Mouse (Mus musculus) liver (tissue): ENCODE measurements at regions not wholly inside any gene's neighbourhood (a gene's known extent, or its start where the extent isn't known, plus 50 kb on each side); places are given as distances from the start of the nearest gene placed in this dataset.

ENCODE experiments used
- DNase-seq: peaks from one replicate; pipeline ENCODE4 v3.0.0-alpha.2; 2020; ENCODE audit warnings: mixed read lengths

DNA sequence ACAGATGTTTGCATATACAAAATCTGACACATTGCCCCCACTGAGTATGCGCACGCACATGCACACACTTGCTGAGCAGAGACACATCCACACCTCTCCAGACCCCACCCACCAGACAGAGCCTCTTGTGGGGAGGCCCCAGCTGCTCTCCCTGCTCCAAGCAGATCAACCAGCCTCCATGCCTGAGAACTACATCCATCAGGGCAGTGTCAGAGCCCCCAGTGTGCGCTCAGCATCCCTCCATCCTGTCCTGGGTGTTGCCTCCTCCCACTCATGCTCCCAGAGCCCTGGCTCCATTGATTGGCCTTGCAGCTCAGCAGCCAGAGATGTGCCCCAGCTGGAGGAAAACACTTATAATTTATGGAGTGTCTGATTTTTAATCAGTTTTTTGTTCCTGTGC lies 124.1 kb upstream of the Rpl38 start:
- DNase-seq: no peak

DNA sequence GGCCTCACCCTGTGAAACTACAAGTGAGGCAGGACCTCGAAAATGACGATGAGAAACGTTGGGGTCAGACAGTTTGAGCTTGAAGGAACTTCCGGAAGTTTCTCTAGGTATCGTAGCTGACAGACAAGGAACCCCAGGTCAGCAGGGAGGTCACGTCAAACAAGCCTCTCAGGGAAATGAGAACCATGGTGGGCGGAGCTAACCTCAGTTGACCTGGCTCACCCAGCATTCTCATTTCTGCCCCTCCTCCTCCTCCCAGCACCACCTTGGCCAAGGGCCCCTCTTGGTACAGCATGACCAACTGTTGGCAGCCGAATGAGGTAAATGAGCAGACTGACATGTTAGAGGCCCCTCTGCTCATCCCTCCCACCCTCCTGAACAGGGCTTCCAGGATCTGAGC lies 126.2 kb upstream of the Rpl38 start:
- no peak for DNase-seq

DNA sequence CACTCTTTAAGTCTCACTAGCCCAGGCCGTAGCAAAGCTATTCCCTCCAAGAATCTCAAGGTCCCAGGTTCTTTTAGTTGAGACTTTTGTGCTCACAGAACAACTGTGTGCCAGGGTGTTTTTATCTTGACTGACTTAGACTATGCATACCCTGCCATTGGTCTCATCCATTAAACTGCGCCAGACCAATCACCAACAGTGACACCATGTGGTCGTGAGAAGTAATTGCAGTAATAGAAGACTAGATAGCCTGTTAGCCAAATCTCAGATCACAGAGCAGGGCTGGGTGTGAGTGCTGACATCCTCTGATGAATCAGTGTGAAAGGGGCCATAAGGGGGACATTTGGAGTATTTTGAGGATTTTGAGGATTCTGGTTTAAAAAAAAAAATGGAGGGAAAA lies 127.8 kb upstream of the Rpl38 start:
- DNase-seq: no peak

DNA sequence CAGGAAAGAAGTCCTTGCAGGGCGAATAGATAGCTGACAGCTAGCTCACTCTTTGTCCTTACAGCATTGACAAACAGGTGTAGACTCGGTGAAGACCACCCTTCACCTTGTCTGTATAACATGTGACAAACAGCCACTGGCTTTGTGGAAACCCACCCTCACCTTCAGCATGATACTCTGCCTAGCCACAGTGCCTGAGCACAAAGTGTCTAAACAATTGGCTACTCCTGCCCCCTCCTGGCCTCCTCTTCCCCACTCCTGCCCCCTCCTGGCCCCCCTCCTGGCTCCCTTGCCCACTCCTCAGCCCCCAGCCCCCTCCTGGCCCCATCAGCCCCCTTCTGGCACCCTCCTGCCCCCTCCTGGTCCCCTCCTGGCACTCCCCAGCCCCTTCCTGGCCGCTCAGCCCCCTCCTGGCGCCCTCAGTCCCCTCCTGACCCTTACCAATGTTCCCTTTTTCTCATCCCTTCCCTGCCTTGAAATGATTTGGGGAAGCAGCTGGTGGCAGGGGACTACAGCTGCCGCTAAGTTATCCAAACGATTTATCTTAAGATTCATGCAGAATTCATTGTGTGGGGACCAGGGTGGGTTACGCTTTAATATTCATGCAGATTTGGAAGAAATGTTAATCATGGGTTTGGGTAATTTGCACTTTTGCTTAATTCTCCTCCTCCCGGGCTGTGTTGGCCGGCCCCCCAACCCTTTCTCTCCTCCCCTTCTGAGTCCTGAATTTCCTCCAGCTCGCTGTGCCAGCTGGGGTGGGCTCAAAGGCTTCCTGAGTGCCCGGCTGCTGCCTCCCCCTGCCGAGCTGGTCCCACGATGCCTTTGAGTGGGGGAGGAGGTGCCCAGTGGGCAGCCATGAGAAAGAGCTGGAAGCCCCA lies 131.5 kb upstream of the Rpl38 start:
- no peak for DNase-seq

GRCm38 (mm10) chr11:114535900-114536299 lies 132.4 kb upstream of the Rpl38 start:
- DNase-seq: no peak

DNA sequence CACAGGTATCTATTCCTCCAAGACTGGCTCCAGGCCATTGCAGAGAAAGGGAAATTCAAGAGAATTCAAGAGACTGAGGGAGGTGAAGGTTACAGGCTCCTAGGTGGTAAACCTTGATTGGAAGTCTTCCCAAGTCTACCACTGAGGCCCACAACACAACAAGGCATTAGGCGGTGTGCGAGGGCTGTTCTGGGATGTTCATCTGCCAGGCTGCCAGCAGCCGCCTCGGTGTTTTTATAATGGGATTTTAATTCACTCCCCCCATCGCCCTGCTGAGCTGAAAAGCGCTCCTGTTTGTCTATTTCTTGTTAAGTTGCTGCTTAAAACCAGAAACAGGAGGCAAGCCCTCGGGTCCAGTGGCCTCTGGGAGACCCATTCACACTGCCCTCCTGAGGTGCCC lies 133.9 kb upstream of the Rpl38 start:
- DNase-seq: no peak

DNA sequence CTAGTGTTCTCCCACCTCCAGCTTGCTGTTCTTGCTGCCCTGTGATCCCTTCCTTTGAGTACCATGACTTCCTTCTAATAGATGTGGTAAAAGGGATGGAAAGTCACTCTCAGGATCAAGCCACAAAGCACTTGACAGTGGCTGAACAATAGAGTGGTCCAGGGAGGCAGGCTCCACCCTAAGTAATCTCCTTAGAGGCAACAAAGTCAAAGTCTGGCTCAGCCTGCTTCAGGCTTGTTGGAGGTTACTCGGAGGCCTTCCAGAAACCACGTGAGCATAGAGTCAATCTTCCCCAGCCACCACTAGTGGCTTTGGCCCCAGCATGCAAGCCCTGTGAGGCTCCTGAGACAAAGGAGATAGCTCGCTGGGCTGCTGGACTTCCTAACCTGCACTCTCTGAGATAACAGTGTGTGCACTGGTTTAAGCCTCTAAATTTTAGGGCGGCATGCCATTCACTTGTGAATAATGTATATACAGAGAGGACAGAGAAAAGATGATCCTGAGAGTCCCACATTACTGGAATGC lies 137.0 kb upstream of the Rpl38 start:
- DNase-seq: no peak

DNA sequence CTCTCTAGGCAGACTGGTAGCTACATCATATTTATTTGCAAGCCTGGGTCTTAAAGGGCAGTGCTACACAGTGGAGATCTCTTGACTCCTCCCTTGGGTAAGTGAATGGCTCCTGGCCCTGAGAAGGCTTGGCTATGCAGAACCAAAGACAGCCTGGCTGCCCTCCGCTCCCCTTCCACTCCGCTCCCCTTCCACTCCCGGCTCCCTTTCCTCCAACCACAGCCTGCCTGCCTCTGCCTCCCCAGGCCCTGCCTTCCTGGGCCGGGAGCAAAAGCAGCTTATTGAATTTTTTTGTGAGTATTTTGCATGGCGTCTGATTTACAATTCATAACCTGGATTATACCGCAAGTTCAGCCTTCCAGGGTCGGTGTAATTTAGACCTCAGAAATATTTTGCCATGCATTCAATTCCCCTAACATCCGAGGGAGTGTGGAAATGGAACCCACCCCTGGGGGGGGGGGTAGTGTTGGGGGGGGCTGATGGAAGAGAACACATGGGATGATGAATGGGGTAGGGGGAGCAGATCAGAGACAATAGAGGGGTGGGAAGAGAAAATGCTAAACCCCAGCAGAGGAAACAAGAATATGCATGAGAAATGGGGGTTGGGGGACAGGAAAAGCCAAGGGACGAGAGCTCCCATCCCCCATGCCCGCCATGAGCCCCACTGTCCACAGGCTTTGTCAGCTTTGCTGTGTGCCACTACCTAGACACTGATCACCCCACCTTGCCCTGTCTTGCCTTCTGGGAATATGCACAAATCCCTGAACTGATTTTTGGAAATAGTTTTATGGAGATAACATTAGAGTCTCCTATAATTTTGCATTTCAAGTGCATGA lies 139.2 kb upstream of the Rpl38 start:
- DNase-seq: no peak

DNA sequence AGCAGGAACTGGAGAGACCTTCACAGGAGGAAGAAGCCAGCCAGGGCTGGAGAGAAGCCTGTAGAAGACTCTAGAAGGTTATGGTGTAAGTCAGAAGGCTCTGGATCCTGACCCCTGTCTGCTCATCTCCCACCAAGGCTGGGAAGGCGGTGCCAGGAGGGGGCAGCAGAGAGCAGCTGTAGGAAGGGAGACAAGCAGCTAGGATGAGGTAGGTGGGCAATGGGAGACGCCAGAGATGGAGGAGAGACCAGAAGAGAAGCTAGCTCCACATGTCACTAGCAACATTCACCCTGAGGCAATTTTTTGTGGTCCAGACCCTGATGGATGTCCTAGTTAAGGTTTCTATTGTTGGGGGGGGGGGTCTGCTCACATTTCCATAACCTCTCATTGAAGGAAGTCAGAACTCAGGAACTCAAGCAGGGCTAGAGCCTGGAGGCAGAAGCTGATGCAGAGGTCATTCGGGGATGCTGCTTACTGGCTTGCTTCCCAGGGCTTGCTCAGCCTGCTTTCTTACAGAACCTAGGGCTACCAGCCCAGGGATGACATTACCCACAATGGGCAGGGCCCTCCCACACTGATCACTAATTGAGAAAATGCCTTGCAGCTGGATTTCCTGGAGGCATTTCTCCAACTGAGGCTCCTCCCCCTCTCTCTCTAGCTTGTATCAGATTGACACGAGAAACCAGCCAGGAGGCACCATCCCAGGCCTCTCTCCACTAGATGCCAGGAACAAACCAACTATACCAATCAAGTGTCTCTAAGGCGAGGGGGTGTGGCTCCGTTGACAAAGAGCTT lies 144.7 kb upstream of the Rpl38 start:
- DNase-seq: peak; percentile 76

- DNase-seq: no peak
Measured at GRCm38 (mm10) chr11:114515278-114515677, 153.0 kb upstream of the Rpl38 start.

DNA sequence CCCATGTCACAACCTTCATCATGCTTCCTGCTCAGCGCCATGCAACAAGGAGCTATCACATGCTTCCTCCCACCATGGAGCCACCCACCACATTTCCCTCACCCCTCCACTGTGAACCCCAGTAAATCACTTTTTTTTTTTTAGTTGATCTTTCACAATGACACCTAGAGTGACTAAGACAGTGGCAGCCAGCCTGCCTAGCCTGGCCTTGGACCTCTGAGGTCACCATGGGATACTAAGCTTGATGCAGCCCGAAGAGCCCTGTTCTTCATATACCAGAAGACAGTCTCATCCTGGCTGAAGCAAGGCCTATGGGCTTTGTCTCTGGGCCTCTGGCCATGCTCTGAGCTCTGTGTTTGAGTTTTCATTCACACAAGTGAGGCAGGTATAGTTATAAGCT lies 154.2 kb upstream of the Rpl38 start:
- DNase-seq: no peak

- DNase-seq: no peak
Measured at GRCm38 (mm10) chr11:114513446-114513845, 154.9 kb upstream of the Rpl38 start.

GRCm38 (mm10) chr11:114511994-114512393 lies 156.3 kb upstream of the Rpl38 start:
- no peak for DNase-seq

DNA sequence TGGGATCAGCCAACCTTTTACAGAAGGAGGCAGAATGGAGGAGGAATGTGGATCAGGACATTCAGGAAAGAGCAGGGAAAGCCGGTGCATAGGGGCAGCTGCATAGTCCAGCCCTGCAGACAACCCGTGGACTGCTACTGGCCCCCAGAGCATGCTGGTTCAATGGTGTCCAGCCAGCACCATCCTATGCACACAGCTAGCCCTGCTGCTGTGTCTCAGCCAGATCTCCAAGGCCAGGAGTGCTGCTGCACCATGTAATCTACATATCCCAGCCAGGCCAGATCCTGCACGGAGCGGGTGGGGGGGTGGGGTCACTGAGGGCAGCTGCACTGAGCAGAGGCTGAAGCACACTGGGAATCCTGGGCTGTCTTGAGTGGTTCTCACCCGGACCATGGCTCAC lies 165.8 kb upstream of the Rpl38 start:
- no peak for DNase-seq

DNA sequence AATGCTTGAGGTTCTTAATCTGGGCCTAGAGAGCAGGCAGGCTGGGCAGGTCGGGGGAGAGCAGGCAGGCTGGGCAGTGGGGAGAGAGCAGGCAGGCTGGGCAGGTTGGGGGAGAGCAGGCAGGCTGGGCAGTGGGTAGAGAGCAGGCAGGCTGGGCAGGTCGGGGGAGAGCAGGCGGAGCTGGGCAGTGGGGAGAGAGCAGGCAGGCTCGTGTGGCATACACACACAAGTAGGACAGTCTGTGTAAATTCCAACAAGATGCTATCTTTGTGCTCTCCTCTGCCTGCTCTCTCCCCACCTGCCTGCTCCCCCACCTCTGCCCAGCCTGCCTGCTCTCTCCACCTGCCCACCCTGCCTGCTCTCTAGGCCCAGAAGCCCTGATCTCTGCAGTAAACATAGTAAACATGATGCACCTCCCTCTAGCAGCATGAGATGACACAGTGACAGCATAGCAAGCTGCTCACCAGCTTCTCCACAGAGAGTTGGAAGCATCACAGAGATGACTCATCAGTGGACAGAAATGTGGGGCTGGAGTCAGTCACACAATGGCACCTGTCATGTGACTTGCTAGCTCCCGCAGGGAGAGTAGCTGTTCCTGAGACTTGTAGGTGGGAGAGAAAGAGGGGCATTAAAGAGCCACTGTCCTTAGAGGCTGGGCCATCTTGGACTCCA lies 166.3 kb upstream of the Rpl38 start:
- no peak for DNase-seq

DNA sequence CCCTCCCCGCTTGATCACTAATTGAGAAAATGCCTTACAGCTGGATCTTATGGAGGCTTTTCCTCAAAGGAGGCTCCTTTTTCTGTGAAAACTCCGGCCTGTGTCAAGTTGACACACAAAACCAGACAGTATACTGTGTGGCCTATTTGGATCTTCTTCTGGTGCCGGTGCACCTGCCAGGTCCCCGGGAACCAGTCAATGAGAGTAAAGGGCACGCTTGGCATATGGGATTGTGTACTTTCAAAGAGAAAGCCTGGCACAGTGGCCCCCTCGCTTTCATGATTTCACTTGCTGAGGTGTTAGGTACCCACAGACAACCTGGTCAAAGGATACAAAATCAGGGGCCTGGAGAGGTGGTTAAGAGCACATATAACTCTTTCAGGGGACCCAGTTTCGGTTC lies 167.9 kb upstream of the Rpl38 start:
- DNase-seq: no peak

DNA sequence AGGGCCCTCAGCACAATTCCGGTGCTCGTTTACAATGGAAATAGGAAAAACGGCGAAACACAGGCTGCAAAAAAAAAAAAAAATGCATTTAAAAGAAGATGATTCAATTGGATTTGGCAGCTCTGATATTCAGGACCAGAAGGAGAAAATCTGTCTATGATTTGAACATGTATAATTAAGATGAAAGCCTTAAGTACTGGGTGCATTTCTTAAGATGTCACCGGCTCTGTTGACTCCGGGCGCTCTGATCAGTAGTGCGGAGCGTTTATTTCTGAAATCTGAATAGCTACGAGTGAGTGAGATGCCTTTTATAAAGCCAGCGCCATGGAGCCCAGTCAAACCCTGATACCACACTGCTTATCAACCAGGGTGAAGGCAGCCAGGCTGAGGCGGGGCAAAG lies 168.7 kb upstream of the Rpl38 start:
- no peak for DNase-seq

DNA sequence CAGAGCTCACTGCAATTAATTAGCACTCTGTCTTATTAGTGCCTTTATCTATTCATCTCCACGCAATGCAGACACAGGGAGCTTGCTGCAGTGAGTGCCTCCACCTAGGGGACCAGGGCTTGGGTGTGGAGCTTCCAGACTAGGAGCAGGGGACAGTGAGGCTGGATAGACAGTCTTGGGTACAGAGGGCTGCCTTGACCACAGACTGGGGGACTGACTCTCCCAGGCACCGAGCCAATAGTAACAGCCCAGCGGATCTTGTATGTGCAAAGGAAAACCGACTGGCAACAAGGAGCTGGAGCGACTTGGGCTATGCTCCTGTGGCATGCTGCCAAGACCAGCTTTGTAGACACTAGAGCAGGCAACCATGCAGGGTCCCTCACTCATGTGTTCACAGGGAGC lies 172.8 kb upstream of the Rpl38 start:
- no peak for DNase-seq

DNA sequence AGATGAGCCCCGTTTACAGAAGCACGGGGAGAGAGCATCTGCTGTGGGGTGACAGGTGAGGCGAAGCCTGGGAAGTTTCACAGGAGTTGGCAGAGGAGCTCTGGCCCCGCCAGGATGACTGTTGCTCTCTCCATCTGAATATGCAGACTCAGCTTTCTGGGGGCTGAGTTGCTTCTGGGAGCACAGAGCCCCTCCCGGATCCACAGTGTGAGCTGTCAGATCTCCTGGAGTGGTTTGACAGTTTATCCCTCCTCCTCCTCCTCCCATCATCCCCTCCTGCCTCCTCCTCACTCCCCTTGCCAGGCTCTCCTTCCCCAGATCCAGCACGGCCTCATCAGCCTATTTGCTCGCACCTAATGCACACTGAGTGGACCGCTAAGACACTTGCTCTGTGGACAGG lies 181.9 kb upstream of the Rpl38 start:
- DNase-seq: peak; percentile 10

DNA sequence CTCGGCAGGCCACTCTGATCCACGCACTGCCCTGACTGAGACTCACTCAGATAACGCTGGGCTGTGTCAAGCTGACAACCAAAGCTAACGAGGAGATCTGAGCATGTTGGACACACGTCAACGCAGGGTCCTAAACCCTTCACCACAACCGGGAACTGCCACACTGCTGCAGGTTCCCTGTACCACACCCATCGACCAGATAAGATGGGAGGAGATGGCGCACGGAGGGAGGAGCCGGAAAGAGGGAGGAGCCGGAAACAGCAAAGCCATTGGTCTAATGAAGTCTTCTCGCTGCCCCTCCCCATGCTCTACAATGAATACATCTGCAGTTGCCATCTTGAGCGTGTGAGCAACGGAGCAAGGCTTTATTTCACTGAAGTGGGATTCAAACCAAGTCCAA lies 182.9 kb upstream of the Rpl38 start:
- peak; percentile 58 for DNase-seq

- DNase-seq: no peak
Measured at GRCm38 (mm10) chr11:114484668-114484953, 183.7 kb upstream of the Rpl38 start.

GRCm38 (mm10) chr11:114483823-114484667 lies 184.3 kb upstream of the Rpl38 start:
- DNase-seq: no peak
